Mouse (Mus musculus) regulatory T cell (primary cell): ENCODE data around the gene Cradd.

ENCODE experiments used
- in situ Hi-C: fragments of 300-600 bp; cut with MboI, MseI; formaldehyde crosslinking; loops from one replicate; pipeline ENCODE4 v1.15.1; 2025; ENCODE audit warnings: high pct_unique_total_duplicates

Cradd gene

GRCm38 (mm10) chr10:95244961-95245679 lies 78.8 kb downstream of the Cradd start:
- in situ Hi-C loops, result loop anchor here (5.0 kb wide), 1 partner anchor 48 kb away; no protein-coding TSS in a partner anchor

GRCm38 (mm10) chr10:95239196-95240069 lies 84.5 kb downstream of the Cradd start:
- in situ Hi-C loops, result no loop called here

- in situ Hi-C loops, result no loop called here
These were observed 85.3 kb downstream of the Cradd start for GRCm38 (mm10) chr10:95238667-95239066.

- in situ Hi-C loops, result no loop called here
These were observed 87.7 kb downstream of the Cradd start for GRCm38 (mm10) chr10:95236226-95236625.

- in situ Hi-C loops, result no loop called here
These were observed 89.3 kb downstream of the Cradd start for GRCm38 (mm10) chr10:95234661-95235060.

GRCm38 (mm10) chr10:95233044-95233443 lies 90.9 kb downstream of the Cradd start:
- in situ Hi-C loops, result no loop called here

GRCm38 (mm10) chr10:95232554-95232953 lies 91.4 kb downstream of the Cradd start:
- in situ Hi-C loops, result no loop called here

- in situ Hi-C loops, result loop anchor here (10.0 kb wide), 1 partner anchor 1733 kb away; no protein-coding TSS in a partner anchor
These were observed 95.7 kb downstream of the Cradd start for GRCm38 (mm10) chr10:95228192-95228591.

- in situ Hi-C loops, result loop anchor here (10.0 kb wide), 1 partner anchor 1733 kb away; no protein-coding TSS in a partner anchor
These were observed 96.3 kb downstream of the Cradd start for GRCm38 (mm10) chr10:95227590-95227989.

- in situ Hi-C loops, result loop anchor here (10.0 kb wide), 1 partner anchor 1732 kb away; no protein-coding TSS in a partner anchor
These were observed 97.2 kb downstream of the Cradd start for GRCm38 (mm10) chr10:95226772-95227171.

- in situ Hi-C loops, result loop anchor here (10.0 kb wide), 1 partner anchor 1730 kb away; no protein-coding TSS in a partner anchor
These were observed 98.9 kb downstream of the Cradd start for GRCm38 (mm10) chr10:95225006-95225405.

GRCm38 (mm10) chr10:95223211-95223610 lies 100.7 kb downstream of the Cradd start:
- in situ Hi-C loops, result loop anchor here (10.0 kb wide), 1 partner anchor 1728 kb away; no protein-coding TSS in a partner anchor

GRCm38 (mm10) chr10:95221914-95222313 lies 102.0 kb downstream of the Cradd start:
- in situ Hi-C loops, result loop anchor here (10.0 kb wide), 1 partner anchor 1727 kb away; no protein-coding TSS in a partner anchor

- in situ Hi-C loops, result loop anchor here (10.0 kb wide), 1 partner anchor 1726 kb away; no protein-coding TSS in a partner anchor
These were observed 103.4 kb downstream of the Cradd start for GRCm38 (mm10) chr10:95220536-95220935.

- in situ Hi-C loops, result no loop called here
These were observed 105.3 kb downstream of the Cradd start for GRCm38 (mm10) chr10:95218683-95219060.

- in situ Hi-C loops, result no loop called here
These were observed 105.8 kb downstream of the Cradd start for GRCm38 (mm10) chr10:95217956-95218682.

GRCm38 (mm10) chr10:95215324-95215723 lies 108.6 kb downstream of the Cradd start:
- in situ Hi-C loops, result no loop called here

GRCm38 (mm10) chr10:95213820-95214219 lies 110.1 kb downstream of the Cradd start:
- in situ Hi-C loops, result no loop called here

GRCm38 (mm10) chr10:95213311-95213710 lies 110.6 kb downstream of the Cradd start:
- in situ Hi-C loops, result no loop called here

GRCm38 (mm10) chr10:95211660-95212059 lies 112.3 kb downstream of the Cradd start:
- in situ Hi-C loops, result no loop called here

GRCm38 (mm10) chr10:95210664-95211372 lies 113.1 kb downstream of the Cradd start:
- in situ Hi-C loops, result no loop called here
